ENCODE assay signal across 11 mouse cellular contexts in genomic region chrX:153476760-153477248, GRCm38 (mm10). TPM values are rescaled to one million over a fixed set of nuclear protein-coding genes. Genes with fewer than 3 reads are reported as not detected.
DNase-seq lines count a peak whose midpoint lies in the region; ATAC-seq and TF ChIP-seq lines count a peak whose summit lies in the region.
"Had no signal": no experiment of that assay in that cellular context is flagged by ENCODE, and none has a peak within 500 bp of the region (broad histone marks: within the 10 kb centered on the region; RNA-seq: fewer than 3 reads in every experiment).

No protein-coding gene starts in this region.

- no peaks in the 10 kb centered on the region for H3K4me1 ChIP-seq in forebrain, postnatal 0 days (ENCODE audit: insufficient read depth)
- H3K4me1 ChIP-seq in intestine, postnatal 0 days (replicated peaks; ENCODE audit: control insufficient read depth, insufficient read depth, low read length): no peaks in the 10 kb centered on the region
- H3K4me1 ChIP-seq: heart, embryonic 13.5 days had no signal

- H3K36me3 ChIP-seq in forebrain, postnatal 0 days (ENCODE audit: insufficient read depth): no peaks in the 10 kb centered on the region
- H3K36me3 ChIP-seq in intestine, postnatal 0 days (ENCODE audit: control insufficient read depth, insufficient read depth): no peaks in the 10 kb centered on the region
- H3K36me3 ChIP-seq: heart, embryonic 13.5 days had no signal

- peak; percentile 3 for DNase-seq in right cerebral cortex, adult 18-20 months
- no peak for DNase-seq in right cerebral cortex, postnatal 4 days
- peak; percentile 34 for DNase-seq in forebrain, postnatal 0 days
- DNase-seq in left cerebral cortex, adult 8-10 months (ENCODE audit: low spot score in 2 of 2): peak; percentile 1 to 11
- DNase-seq in gastrocnemius, postnatal 10 days: no peak
- DNase-seq in gastrocnemius, postnatal 14 days: no peak
- DNase-seq: kidney, adult 8-10 months; lung, adult 18-20 months had no signal

- peak; percentile 83 for ATAC-seq in forebrain, postnatal 0 days
- ATAC-seq in intestine, postnatal 0 days: no peak

- no peak overlapping the region for H3K4me2 ChIP-seq in forebrain, postnatal 0 days (ENCODE audit: low read depth)
- H3K4me2 ChIP-seq in intestine, postnatal 0 days (replicated peaks; ENCODE audit: low read depth): no peak overlapping the region
- H3K4me2 ChIP-seq: heart, embryonic 13.5 days had no signal

- TF ChIP-seq CTCF in forebrain, postnatal 0 days (IDR thresholded peaks at IDR 0.05; ENCODE audit: low read depth): no peak
- no peak for TF ChIP-seq CTCF in intestine, postnatal 0 days (IDR thresholded peaks at IDR 0.05; ENCODE audit: low read depth)

- no peak overlapping the region for H3K9ac ChIP-seq in forebrain, postnatal 0 days
- no peak overlapping the region for H3K9ac ChIP-seq in intestine, postnatal 0 days (ENCODE audit: low read depth, low read length)
- H3K9ac ChIP-seq: heart, embryonic 13.5 days had no signal

- H3K4me3 ChIP-seq in forebrain, postnatal 0 days (ENCODE audit: low read depth, low read length): no peak overlapping the region
- no peak overlapping the region for H3K4me3 ChIP-seq in intestine, postnatal 0 days (ENCODE audit: low read depth, low read length)
- H3K4me3 ChIP-seq: erythroblast, embryonic 14.5 days; heart, embryonic 13.5 days had no signal

- no peaks in the 10 kb centered on the region for H3K9me3 ChIP-seq in forebrain, postnatal 0 days (ENCODE audit: low read length)
- no peaks in the 10 kb centered on the region for H3K9me3 ChIP-seq in intestine, postnatal 0 days (ENCODE audit: control insufficient read depth)
- H3K9me3 ChIP-seq: heart, embryonic 13.5 days had no signal

- 33% methylated on average over 8 of the region's 8 CpGs for WGBS in forebrain, postnatal 0 days
- WGBS in intestine, postnatal 0 days: 69% methylated on average over 8 of the region's 8 CpGs

- H3K27me3 ChIP-seq in forebrain, postnatal 0 days (ENCODE audit: insufficient read depth, low read length): no peaks in the 10 kb centered on the region
- no peaks in the 10 kb centered on the region for H3K27me3 ChIP-seq in intestine, postnatal 0 days (replicated peaks; ENCODE audit: control insufficient read depth, insufficient read depth, low read length)
- H3K27me3 ChIP-seq: heart, embryonic 13.5 days had no signal

- peak overlapping the region; percentile 45; the same call in 1 of the 2 replicates for H3K27ac ChIP-seq in forebrain, postnatal 0 days (ENCODE audit: low read depth, low read length)
- H3K27ac ChIP-seq in intestine, postnatal 0 days (ENCODE audit: low read depth, low read length): no peak overlapping the region
- H3K27ac ChIP-seq: heart, embryonic 13.5 days had no signal

- intact Hi-C loops in gastrocnemius, postnatal 14 days (cut with DNase I; ENCODE audit: low total_unique reads): no loop called here

RNA-seq across cellular contexts. Expression of gene Ubqln2, which starts 21.2 kb away (rescaled TPM):
- 52.2 and 87.1 TPM in 2 replicates for total RNA-seq in forebrain, postnatal 0 days (2014; rRNA removed)
- polyA plus RNA-seq in forebrain, postnatal 0 days (2015; fragmentation: Nextera tagmentation; extraction: Ambion mirVana): 41.2 and 53.9 TPM in 2 replicates
- 100 to 1,000 TPM; 206 to 222 (median 215) TPM for total RNA-seq in left cerebral cortex, adult 8-10 months (2022)
- 11.9 and 12.1 TPM in 2 replicates for polyA plus RNA-seq in intestine, postnatal 0 days (2015; fragmentation: Nextera tagmentation; extraction: Ambion mirVana)
- total RNA-seq in gastrocnemius, postnatal 10 days (2021): 10 to 100 TPM; 19.0 to 23.1 TPM
- 10 to 100 TPM; 16.6 to 17.8 TPM for total RNA-seq in gastrocnemius, postnatal 14 days (2021)

Comparison
In these comparisons a context has a peak if more than half of its experiments do, and no peak if none do; other contexts are left out.
1. DNase-seq: peak in right cerebral cortex, adult 18-20 months (single experiment), forebrain, postnatal 0 days (single experiment) and left cerebral cortex, adult 8-10 months (2 of 2); none in right cerebral cortex, postnatal 4 days (single experiment), gastrocnemius, postnatal 10 days (single experiment) and gastrocnemius, postnatal 14 days (single experiment).